Mouse (Mus musculus): ENCODE measurements around the gene Fut8. TPM values are rescaled to one million over a fixed set of nuclear protein-coding genes. Genes with fewer than 3 reads are reported as not detected.

Fut8 gene
- polyA plus RNA-seq, 1 experiment from 2014 or later = 35.5 TPM

DNA sequence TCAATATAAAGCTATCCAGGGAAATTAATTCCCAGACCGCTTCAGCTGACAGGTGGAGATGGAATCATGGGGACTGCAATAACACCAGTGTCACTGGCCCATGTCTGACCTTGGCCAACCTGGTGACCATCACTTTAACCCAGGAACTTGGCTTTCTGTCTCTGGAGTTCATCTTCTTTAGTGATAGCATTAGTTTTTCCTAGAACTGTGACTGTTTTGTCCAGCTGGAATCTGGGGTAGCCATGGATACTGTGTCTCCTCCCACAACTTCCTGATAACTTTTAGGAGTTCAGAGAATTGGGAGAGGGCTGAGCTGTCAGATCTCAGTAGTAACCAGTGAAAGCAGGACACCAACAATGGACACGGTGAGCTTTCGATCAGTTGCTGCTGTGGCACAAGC lies 264.3 kb downstream of the Fut8 start:
- Histone ChIP-seq H3K36me3 (ENCODE audit: control insufficient read depth, insufficient read depth, low read length) (no peaks in the 10 kb centered on the region), H3K4me3 (ENCODE audit: low read depth, low read length) (no peak overlapping the region), H3K27me3 (ENCODE audit: control insufficient read depth, insufficient read depth, low read length) (no peaks in the 10 kb centered on the region), H3K9me3 (ENCODE audit: control insufficient read depth, low read depth, low read length) (no peaks in the 10 kb centered on the region), H3K27ac (ENCODE audit: low read length) (no peak overlapping the region), H3K4me2 (replicated peaks; ENCODE audit: low read depth, low read length) (no peak overlapping the region), H3K9ac (replicated peaks; ENCODE audit: low read depth, low read length) (no peak overlapping the region), H3K4me1 (ENCODE audit: control insufficient read depth, insufficient read depth, low read length) (no peaks in the 10 kb centered on the region)
- WGBS = 79% methylated on average over 3 of the region's 3 CpGs
- ATAC-seq (ENCODE audit: insufficient number of reproducible peaks, insufficient read depth, low FRiP score, low read depth) = no peak

DNA sequence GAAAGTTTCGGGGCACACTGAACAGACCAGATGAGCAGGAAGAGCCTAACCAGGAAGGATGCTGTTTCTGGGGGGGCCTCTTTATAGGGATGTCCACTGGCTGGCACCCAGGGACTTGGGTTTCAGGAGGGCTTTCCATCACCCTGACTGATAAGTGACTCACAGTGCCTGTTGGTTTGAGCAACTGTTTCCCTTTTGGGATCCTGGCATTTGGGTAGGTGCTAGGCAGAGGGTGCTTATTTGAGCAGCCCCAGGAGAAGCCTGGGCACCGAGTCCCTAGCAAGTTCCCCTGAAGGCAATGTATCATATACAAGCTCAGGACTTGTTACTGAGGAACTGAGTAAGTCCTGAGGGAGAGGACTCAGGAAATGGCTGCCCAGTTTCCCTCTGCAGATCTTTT lies 267.5 kb downstream of the Fut8 start:
- no peak for ATAC-seq (ENCODE audit: insufficient number of reproducible peaks, insufficient read depth, low FRiP score, low read depth)
- 87% methylated on average over 2 of the region's 2 CpGs for WGBS
- no peak overlapping the region for H3K27ac ChIP-seq (ENCODE audit: low read length)
- no peak overlapping the region for H3K9ac ChIP-seq (replicated peaks; ENCODE audit: low read depth, low read length)
- no peaks in the 10 kb centered on the region for H3K27me3 ChIP-seq (ENCODE audit: control insufficient read depth, insufficient read depth, low read length)
- no peak overlapping the region for H3K4me3 ChIP-seq (ENCODE audit: low read depth, low read length)
- no peaks in the 10 kb centered on the region for H3K9me3 ChIP-seq (ENCODE audit: control insufficient read depth, low read depth, low read length)
- H3K36me3 ChIP-seq (ENCODE audit: control insufficient read depth, insufficient read depth, low read length) = no peaks in the 10 kb centered on the region
- H3K4me2 ChIP-seq (replicated peaks; ENCODE audit: low read depth, low read length) = no peak overlapping the region
- no peaks in the 10 kb centered on the region for H3K4me1 ChIP-seq (ENCODE audit: control insufficient read depth, insufficient read depth, low read length)

- Histone ChIP-seq H3K4me2 (replicated peaks; ENCODE audit: low read depth, low read length) (no peak overlapping the region), H3K36me3 (ENCODE audit: control insufficient read depth, insufficient read depth, low read length) (no peaks in the 10 kb centered on the region), H3K27me3 (ENCODE audit: control insufficient read depth, insufficient read depth, low read length) (no peaks in the 10 kb centered on the region), H3K4me1 (ENCODE audit: control insufficient read depth, insufficient read depth, low read length) (no peaks in the 10 kb centered on the region), H3K27ac (ENCODE audit: low read length) (no peak overlapping the region), H3K4me3 (ENCODE audit: low read depth, low read length) (no peak overlapping the region), H3K9me3 (ENCODE audit: control insufficient read depth, low read depth, low read length) (no peaks in the 10 kb centered on the region), H3K9ac (replicated peaks; ENCODE audit: low read depth, low read length) (no peak overlapping the region)
- no peak for ATAC-seq (ENCODE audit: insufficient number of reproducible peaks, insufficient read depth, low FRiP score, low read depth)
- WGBS = 87% methylated on average over 24 of the region's 24 CpGs
Measured at GRCm38 (mm10) chr12:77507770-77508169, 269.8 kb downstream of the Fut8 start.

GRCm38 (mm10) chr12:77510758-77511157 lies 272.8 kb downstream of the Fut8 start:
- no peak for ATAC-seq (ENCODE audit: insufficient number of reproducible peaks, insufficient read depth, low FRiP score, low read depth)
- 90% methylated on average over 7 of the region's 7 CpGs for WGBS
- no peaks in the 10 kb centered on the region for H3K4me1 ChIP-seq (ENCODE audit: control insufficient read depth, insufficient read depth, low read length)
- H3K9ac ChIP-seq (replicated peaks; ENCODE audit: low read depth, low read length) = no peak overlapping the region
- no peak overlapping the region for H3K4me2 ChIP-seq (replicated peaks; ENCODE audit: low read depth, low read length)
- H3K27ac ChIP-seq (ENCODE audit: low read length) = no peak overlapping the region
- H3K9me3 ChIP-seq (ENCODE audit: control insufficient read depth, low read depth, low read length) = no peaks in the 10 kb centered on the region
- no peak overlapping the region for H3K4me3 ChIP-seq (ENCODE audit: low read depth, low read length)
- no peaks in the 10 kb centered on the region for H3K27me3 ChIP-seq (ENCODE audit: control insufficient read depth, insufficient read depth, low read length)
- no peaks in the 10 kb centered on the region for H3K36me3 ChIP-seq (ENCODE audit: control insufficient read depth, insufficient read depth, low read length)

DNA sequence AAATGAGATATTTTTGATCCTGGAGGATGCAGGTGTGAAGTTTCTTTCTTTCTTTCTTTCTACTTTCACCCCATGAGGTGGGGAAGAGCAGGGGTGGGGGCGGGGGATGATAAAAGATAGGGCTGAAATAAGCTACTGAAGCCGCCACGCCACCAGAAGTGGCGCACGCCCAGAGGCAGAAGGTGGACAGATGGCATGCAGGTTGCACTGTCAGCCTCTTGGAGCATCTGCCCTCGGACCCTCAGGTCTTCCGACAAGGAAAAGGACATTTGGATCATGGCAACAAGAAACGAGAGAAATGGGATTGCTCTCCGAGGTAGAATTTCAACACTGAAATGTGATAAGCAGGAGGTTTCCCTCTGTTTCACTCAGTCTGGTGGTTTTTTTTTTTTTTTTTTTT lies 273.3 kb downstream of the Fut8 start:
- H3K4me1 ChIP-seq (ENCODE audit: control insufficient read depth, insufficient read depth, low read length) = no peaks in the 10 kb centered on the region
- ATAC-seq (ENCODE audit: insufficient number of reproducible peaks, insufficient read depth, low FRiP score, low read depth) = no peak
- 80% methylated on average over 9 of the region's 9 CpGs for WGBS

DNA sequence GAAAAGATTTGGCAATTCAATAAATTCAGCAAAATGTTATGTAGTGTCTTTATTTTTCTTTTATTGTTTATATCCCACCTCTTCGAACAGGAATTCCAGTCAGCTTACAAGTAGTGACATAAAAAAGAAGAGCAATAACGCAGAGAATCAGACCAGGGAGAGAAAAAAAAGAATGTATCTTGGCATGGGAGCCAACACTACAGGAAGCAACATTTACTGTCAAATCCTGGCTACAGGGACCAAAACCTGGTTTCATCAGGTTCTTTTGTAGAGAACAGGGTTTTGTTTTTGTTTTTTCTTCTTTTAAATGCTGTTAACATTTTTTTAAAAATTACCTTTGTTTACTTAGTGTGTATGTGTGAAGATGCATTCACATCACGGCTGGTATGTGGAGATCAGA lies 273.7 kb downstream of the Fut8 start:
- Histone ChIP-seq H3K9me3 (ENCODE audit: control insufficient read depth, low read depth, low read length) (no peaks in the 10 kb centered on the region), H3K4me3 (ENCODE audit: low read depth, low read length) (no peak overlapping the region), H3K4me1 (ENCODE audit: control insufficient read depth, insufficient read depth, low read length) (no peaks in the 10 kb centered on the region), H3K27me3 (ENCODE audit: control insufficient read depth, insufficient read depth, low read length) (no peaks in the 10 kb centered on the region), H3K9ac (replicated peaks; ENCODE audit: low read depth, low read length) (no peak overlapping the region), H3K36me3 (ENCODE audit: control insufficient read depth, insufficient read depth, low read length) (no peaks in the 10 kb centered on the region), H3K27ac (ENCODE audit: low read length) (no peak overlapping the region), H3K4me2 (replicated peaks; ENCODE audit: low read depth, low read length) (no peak overlapping the region)
- ATAC-seq (ENCODE audit: insufficient number of reproducible peaks, insufficient read depth, low FRiP score, low read depth) = no peak
- 71% methylated on average over 3 of the region's 3 CpGs for WGBS

More for the DNA sequence above, 273.3 kb downstream of the Fut8 start:
- H3K4me2 ChIP-seq (replicated peaks; ENCODE audit: low read depth, low read length) = no peak overlapping the region
- H3K9ac ChIP-seq (replicated peaks; ENCODE audit: low read depth, low read length) = no peak overlapping the region
- no peaks in the 10 kb centered on the region for H3K36me3 ChIP-seq (ENCODE audit: control insufficient read depth, insufficient read depth, low read length)
- no peak overlapping the region for H3K27ac ChIP-seq (ENCODE audit: low read length)
- H3K4me3 ChIP-seq (ENCODE audit: low read depth, low read length) = no peak overlapping the region
- no peaks in the 10 kb centered on the region for H3K27me3 ChIP-seq (ENCODE audit: control insufficient read depth, insufficient read depth, low read length)
- H3K9me3 ChIP-seq (ENCODE audit: control insufficient read depth, low read depth, low read length) = no peaks in the 10 kb centered on the region

- ATAC-seq (ENCODE audit: insufficient number of reproducible peaks, insufficient read depth, low FRiP score, low read depth) = no peak
- Histone ChIP-seq H3K4me2 (replicated peaks; ENCODE audit: low read depth, low read length) (no peak overlapping the region), H3K9me3 (ENCODE audit: control insufficient read depth, low read depth, low read length) (no peaks in the 10 kb centered on the region), H3K27ac (ENCODE audit: low read length) (no peak overlapping the region), H3K4me3 (ENCODE audit: low read depth, low read length) (no peak overlapping the region), H3K27me3 (ENCODE audit: control insufficient read depth, insufficient read depth, low read length) (no peaks in the 10 kb centered on the region), H3K36me3 (ENCODE audit: control insufficient read depth, insufficient read depth, low read length) (no peaks in the 10 kb centered on the region), H3K4me1 (ENCODE audit: control insufficient read depth, insufficient read depth, low read length) (no peaks in the 10 kb centered on the region), H3K9ac (replicated peaks; ENCODE audit: low read depth, low read length) (no peak overlapping the region)
- WGBS = 81% methylated on average over 6 of the region's 6 CpGs
Measured at GRCm38 (mm10) chr12:77516805-77517204, 278.9 kb downstream of the Fut8 start.

GRCm38 (mm10) chr12:77517691-77518090 lies 279.8 kb downstream of the Fut8 start:
- Histone ChIP-seq H3K27me3 (ENCODE audit: control insufficient read depth, insufficient read depth, low read length) (no peaks in the 10 kb centered on the region), H3K27ac (ENCODE audit: low read length) (no peak overlapping the region), H3K36me3 (ENCODE audit: control insufficient read depth, insufficient read depth, low read length) (no peaks in the 10 kb centered on the region), H3K4me3 (ENCODE audit: low read depth, low read length) (no peak overlapping the region), H3K4me2 (replicated peaks; ENCODE audit: low read depth, low read length) (no peak overlapping the region), H3K9me3 (ENCODE audit: control insufficient read depth, low read depth, low read length) (no peaks in the 10 kb centered on the region), H3K4me1 (ENCODE audit: control insufficient read depth, insufficient read depth, low read length) (no peaks in the 10 kb centered on the region), H3K9ac (replicated peaks; ENCODE audit: low read depth, low read length) (no peak overlapping the region)
- no peak for ATAC-seq (ENCODE audit: insufficient number of reproducible peaks, insufficient read depth, low FRiP score, low read depth)
- 89% methylated on average over 12 of the region's 12 CpGs for WGBS

- Histone ChIP-seq H3K4me1 (ENCODE audit: control insufficient read depth, insufficient read depth, low read length) (no peaks in the 10 kb centered on the region), H3K27ac (ENCODE audit: low read length) (no peak overlapping the region), H3K36me3 (ENCODE audit: control insufficient read depth, insufficient read depth, low read length) (no peaks in the 10 kb centered on the region), H3K4me3 (ENCODE audit: low read depth, low read length) (no peak overlapping the region), H3K9ac (replicated peaks; ENCODE audit: low read depth, low read length) (no peak overlapping the region), H3K27me3 (ENCODE audit: control insufficient read depth, insufficient read depth, low read length) (no peaks in the 10 kb centered on the region), H3K9me3 (ENCODE audit: control insufficient read depth, low read depth, low read length) (no peaks in the 10 kb centered on the region), H3K4me2 (replicated peaks; ENCODE audit: low read depth, low read length) (no peak overlapping the region)
- ATAC-seq (ENCODE audit: insufficient number of reproducible peaks, insufficient read depth, low FRiP score, low read depth) = no peak
- 68% methylated on average over 6 of the region's 6 CpGs for WGBS
Measured at GRCm38 (mm10) chr12:77519534-77520102, 281.7 kb downstream of the Fut8 start.
